In the genomic region with DNA sequence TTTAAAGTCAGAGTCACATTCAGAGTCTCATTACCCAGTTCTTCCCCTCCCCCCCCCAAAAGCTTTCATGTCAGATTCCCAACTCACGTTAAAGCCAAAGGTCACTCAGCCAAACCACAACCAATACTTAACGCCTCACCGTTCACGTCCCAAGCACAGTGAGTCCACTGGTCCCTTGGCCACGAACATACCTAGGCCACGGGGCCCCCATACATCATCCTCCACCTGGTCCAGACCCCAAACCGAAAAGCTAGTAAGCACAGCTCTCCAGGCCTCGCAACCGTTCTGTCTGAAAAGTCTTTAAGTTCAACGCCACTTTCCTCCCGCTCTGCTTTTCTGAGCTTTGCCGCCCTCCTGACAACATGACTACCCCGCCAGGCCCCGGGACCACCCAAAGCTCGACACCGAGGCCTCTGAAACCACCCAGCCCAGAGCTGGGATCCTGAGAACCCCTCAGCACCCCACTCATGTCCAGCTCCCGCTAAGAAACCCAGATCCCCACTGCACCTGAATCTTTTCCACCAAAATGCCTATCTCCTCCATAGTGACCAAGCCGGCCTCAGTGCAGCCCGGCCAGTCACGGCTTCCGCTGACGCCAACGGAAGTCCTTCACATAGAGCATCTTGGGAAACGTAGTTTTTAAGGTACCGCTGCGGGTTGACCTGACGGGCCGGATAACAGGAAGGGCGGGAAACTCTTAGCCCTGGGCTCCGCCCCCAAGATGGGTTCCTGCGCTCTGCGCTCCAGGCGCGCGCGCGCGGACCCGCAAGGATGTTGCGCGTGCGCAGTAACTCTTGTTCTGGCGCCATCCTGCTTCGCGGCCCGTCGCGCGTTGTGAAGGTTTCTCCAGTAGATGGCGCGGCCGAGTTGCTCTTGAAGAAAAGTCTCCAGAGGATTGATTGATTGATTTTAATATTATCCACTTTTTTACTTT, we compare ENCODE assay signal across 8 mouse cellular contexts. TPM values are rescaled to one million over a fixed set of nuclear protein-coding genes. Genes with fewer than 3 reads are reported as not detected.
DNase-seq lines count a peak whose midpoint lies in the region; ATAC-seq and TF ChIP-seq lines count a peak whose summit lies in the region.

A gene (minus strand): TSS at position 626 of the 934 bp plus-strand sequence.

- H3K4me3 ChIP-seq in ES-Bruce4 (ENCODE audit: low read depth, low read length): peak within 1 kb of the TSS; percentile 80
- H3K4me3 ChIP-seq in forebrain, embryonic 13.5 days: peak within 1 kb of the TSS; percentile 64
- H3K4me3 ChIP-seq in liver, postnatal 0 days (ENCODE audit: low read depth, low read length): peak within 1 kb of the TSS; percentile 80
- H3K4me3 ChIP-seq in neural tube, embryonic 14.5 days (ENCODE audit: low read depth, low read length): peak within 1 kb of the TSS; percentile 70

- peak within 1 kb of the TSS; percentile 80 for H3K4me2 ChIP-seq in forebrain, embryonic 13.5 days
- peak within 1 kb of the TSS; percentile 87 for H3K4me2 ChIP-seq in liver, postnatal 0 days (ENCODE audit: low read depth, low read length)
- H3K4me2 ChIP-seq in neural tube, embryonic 14.5 days (ENCODE audit: low read depth, low read length): peak within 1 kb of the TSS; percentile 58

- peak within 1 kb of the TSS; percentile 62 for H3K9ac ChIP-seq in ES-Bruce4 (ENCODE audit: low read depth, poor library complexity, severe bottlenecking)
- peak within 1 kb of the TSS; percentile 86 for H3K9ac ChIP-seq in forebrain, embryonic 13.5 days
- peak within 1 kb of the TSS; percentile 87 for H3K9ac ChIP-seq in liver, postnatal 0 days (replicated peaks)
- H3K9ac ChIP-seq in neural tube, embryonic 14.5 days (replicated peaks; ENCODE audit: low read depth, low read length): peak within 1 kb of the TSS; percentile 71

- WGBS in forebrain, embryonic 13.5 days: under 1% methylated on average over 52 of the region's 52 CpGs
- WGBS in large intestine, adult 2 months: under 1% methylated on average over 52 of the region's 52 CpGs
- under 1% methylated on average over 52 of the region's 52 CpGs for WGBS in liver, postnatal 0 days (ENCODE audit: insufficient replicate concordance)
- under 1% methylated on average over 52 of the region's 52 CpGs for WGBS in neural tube, embryonic 14.5 days

- intact Hi-C loops in heart, postnatal 10 days (cut with DNase I): loop anchor here (2.0 to 10.0 kb wide), 5 partner anchors 98 to 263 kb away; a partner anchor contains a TSS

- H3K27ac ChIP-seq in ES-Bruce4 (ENCODE audit: insufficient read depth, low read length): no peak within 1 kb of the TSS
- no peak within 1 kb of the TSS; the same call in 1 of the 2 replicates for H3K27ac ChIP-seq in forebrain, embryonic 13.5 days
- peak within 1 kb of the TSS; percentile 77 for H3K27ac ChIP-seq in liver, postnatal 0 days (ENCODE audit: low read depth)
- no peak within 1 kb of the TSS for H3K27ac ChIP-seq in neural tube, embryonic 14.5 days (ENCODE audit: low read depth, low read length)

- TF ChIP-seq EP300 in ES-Bruce4 (IDR thresholded peaks at IDR 0.05; ENCODE audit: insufficient read depth, low read depth, low read length): no peak
- TF ChIP-seq EP300 in liver, postnatal 0 days (IDR thresholded peaks at IDR 0.05; ENCODE audit: low read depth): peak; percentile 72

- no peaks in the 10 kb centered on the region for H3K9me3 ChIP-seq in ES-Bruce4 (replicated peaks; ENCODE audit: control insufficient read depth, insufficient read depth, low read length, poor library complexity, severe bottlenecking)
- H3K9me3 ChIP-seq in forebrain, embryonic 13.5 days (replicated peaks): no peaks in the 10 kb centered on the region
- H3K9me3 ChIP-seq in liver, postnatal 0 days (ENCODE audit: low read length): no peaks in the 10 kb centered on the region
- no peaks in the 10 kb centered on the region for H3K9me3 ChIP-seq in neural tube, embryonic 14.5 days (ENCODE audit: control insufficient read depth, low read length)

- TF ChIP-seq CTCF in ES-Bruce4 (IDR thresholded peaks at IDR 0.05; ENCODE audit: low read depth, low read length): peak; percentile 69
- TF ChIP-seq CTCF in liver, postnatal 0 days (IDR thresholded peaks at IDR 0.05; ENCODE audit: low read depth): peak; percentile 90

- peak; percentile 78 for TF ChIP-seq POLR2A in ES-Bruce4 (IDR thresholded peaks at IDR 0.05; ENCODE audit: insufficient read depth, low read length)

- no peaks in the 10 kb centered on the region for H3K27me3 ChIP-seq in ES-Bruce4 (ENCODE audit: control insufficient read depth, insufficient read depth, low read length, poor library complexity, severe bottlenecking)
- no peaks in the 10 kb centered on the region for H3K27me3 ChIP-seq in forebrain, embryonic 13.5 days
- no peaks in the 10 kb centered on the region for H3K27me3 ChIP-seq in liver, postnatal 0 days (ENCODE audit: insufficient read depth, low read length)
- no peaks in the 10 kb centered on the region for H3K27me3 ChIP-seq in neural tube, embryonic 14.5 days (ENCODE audit: control insufficient read depth, insufficient read depth, low read length)

- no peaks in the 10 kb centered on the region for H3K4me1 ChIP-seq in ES-Bruce4 (ENCODE audit: control insufficient read depth, insufficient read depth, low read length)
- peaks cover 9% of the 10 kb centered on the region for H3K4me1 ChIP-seq in forebrain, embryonic 13.5 days
- H3K4me1 ChIP-seq in liver, postnatal 0 days (ENCODE audit: insufficient read depth): peaks cover 12% of the 10 kb centered on the region
- peaks cover 5% of the 10 kb centered on the region; the same call in 1 of the 2 replicates for H3K4me1 ChIP-seq in neural tube, embryonic 14.5 days (ENCODE audit: control insufficient read depth, insufficient read depth, low read length)

- peak; percentile 98 for DNase-seq in heart, postnatal 10 days
- peak; percentile 96 for DNase-seq in large intestine, adult 2 months (ENCODE audit: low read depth, low spot score)
- DNase-seq in liver, postnatal 0 days: peak; percentile 97
- DNase-seq in testis, postnatal 10 days (ENCODE audit: low spot score): peak; percentile 98

- peaks cover 33% of the 10 kb centered on the region for H3K36me3 ChIP-seq in ES-Bruce4 (ENCODE audit: control insufficient read depth, insufficient read depth, low read length, poor library complexity, severe bottlenecking)
- H3K36me3 ChIP-seq in forebrain, embryonic 13.5 days (ENCODE audit: poor library complexity, severe bottlenecking): peaks cover 42% of the 10 kb centered on the region
- H3K36me3 ChIP-seq in liver, postnatal 0 days (replicated peaks; ENCODE audit: insufficient read depth, low read length): peaks cover 36% of the 10 kb centered on the region
- peaks cover 23% of the 10 kb centered on the region for H3K36me3 ChIP-seq in neural tube, embryonic 14.5 days (ENCODE audit: control insufficient read depth, insufficient read depth, low read length)

- ATAC-seq in cerebellum, adult (ENCODE audit: insufficient number of reproducible peaks, low FRiP score, low TSS enrichment): peak; percentile 99
- peak; percentile 97 for ATAC-seq in forebrain, embryonic 13.5 days
- ATAC-seq in liver, postnatal 0 days: peak; percentile 95
- peak; percentile 97 for ATAC-seq in neural tube, embryonic 14.5 days (ENCODE audit: low read depth)

RNA-seq across cellular contexts. Expression of the gene that starts here (rescaled TPM):
- polyA plus RNA-seq in ES-Bruce4 (2011; ENCODE audit: insufficient read depth, insufficient read length, low read depth, missing spikeins): 134 and 143 TPM in 2 replicates
- polyA plus RNA-seq in forebrain, embryonic 13.5 days (2015; fragmentation: Nextera tagmentation; extraction: Ambion mirVana): 389 and 404 TPM in 2 replicates
- 100 to 1,000 TPM; 120 to 121 TPM for total RNA-seq in heart, postnatal 10 days (2021)
- 124 and 133 TPM in 2 replicates for polyA plus RNA-seq in large intestine, adult 2 months (2012; rRNA removed)
- 108 and 114 TPM in 2 replicates for polyA plus RNA-seq in liver, postnatal 0 days (2015; fragmentation: Nextera tagmentation; extraction: Ambion mirVana)
- 275 TPM in 2 replicates for polyA plus RNA-seq in neural tube, embryonic 14.5 days (2014; fragmentation: Nextera tagmentation; extraction: Ambion mirVana)
